Mouse (Mus musculus) monocyte, adult 5-6 weeks (primary cell): Measurements from ENCODE around the gene Dhrs7c. TPM values are rescaled to one million over a fixed set of nuclear protein-coding genes. Genes with fewer than 3 reads are reported as not detected.

Experiments used
- ATAC-seq: fragments of 153-309, 156-312 bp; replicated peaks from 2 replicates; pipeline ENCODE4 v1.8.0; 2017; ENCODE audit warnings: mild to moderate bottlenecking; ENCODE audit not compliant: low TSS enrichment, insufficient number of reproducible peaks, severe bottlenecking, poor library complexity, low FRiP score
- total RNA-seq: library from RNA; stranded (forward); fragments of 200-1000, 200-491, 200-594 nt; gene quantifications from 3 replicates; pipeline ENCODE4 v1.2.3, GENCODE M21; 2017

The Dhrs7c gene
- total RNA-seq, 1 experiment from 2014 or later = not detected

- no peak for ATAC-seq
These were observed 33.8 kb downstream of the Dhrs7c start for GRCm38 (mm10) chr11:67831820-67832219.

GRCm38 (mm10) chr11:67835408-67836078, 37.6 kb downstream of the Dhrs7c start:
- ATAC-seq = no peak

GRCm38 (mm10) chr11:67839810-67840209, 41.8 kb downstream of the Dhrs7c start:
- ATAC-seq = no peak

DNA sequence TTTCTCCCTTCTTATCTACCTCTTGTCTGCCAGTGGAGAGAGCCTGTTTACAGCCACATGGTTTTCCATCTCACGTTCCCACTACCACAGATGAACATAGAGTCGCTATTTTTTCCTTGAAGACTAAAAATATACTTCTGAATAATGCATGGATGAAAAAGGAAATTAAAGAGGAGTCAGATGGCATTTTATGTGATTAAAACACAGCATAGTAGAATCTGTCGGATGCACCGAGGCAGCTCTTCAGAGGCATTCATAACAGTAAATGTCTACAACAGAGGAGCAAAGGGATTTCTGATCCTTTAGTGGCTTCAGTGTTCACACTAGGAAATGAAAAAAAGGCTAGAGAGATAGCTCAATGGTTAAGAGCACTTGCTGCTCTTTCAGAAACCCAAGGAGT, 47.2 kb downstream of the Dhrs7c start:
- no peak for ATAC-seq

GRCm38 (mm10) chr11:67851770-67852169, 53.8 kb downstream of the Dhrs7c start:
- no peak for ATAC-seq

DNA sequence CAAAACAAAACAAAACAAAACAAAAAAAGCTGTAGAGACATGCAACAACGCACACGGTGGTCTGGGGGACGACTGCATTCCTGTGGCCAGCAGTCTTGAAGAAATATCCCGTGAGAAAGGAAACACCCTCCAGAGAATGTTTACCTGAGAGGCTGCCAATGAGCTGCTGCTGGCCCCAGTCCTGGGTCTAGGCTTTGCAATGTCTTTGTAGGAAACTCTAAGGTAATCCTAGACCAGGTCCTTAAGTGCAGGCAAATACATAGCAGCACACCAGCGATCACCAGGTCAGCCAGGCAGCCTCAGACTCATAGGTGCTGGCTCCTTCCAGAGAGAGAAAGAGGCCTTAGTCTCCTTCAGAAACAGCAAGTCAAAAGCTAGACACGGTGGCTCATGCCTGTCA, 56.0 kb downstream of the Dhrs7c start:
- no peak for ATAC-seq

DNA sequence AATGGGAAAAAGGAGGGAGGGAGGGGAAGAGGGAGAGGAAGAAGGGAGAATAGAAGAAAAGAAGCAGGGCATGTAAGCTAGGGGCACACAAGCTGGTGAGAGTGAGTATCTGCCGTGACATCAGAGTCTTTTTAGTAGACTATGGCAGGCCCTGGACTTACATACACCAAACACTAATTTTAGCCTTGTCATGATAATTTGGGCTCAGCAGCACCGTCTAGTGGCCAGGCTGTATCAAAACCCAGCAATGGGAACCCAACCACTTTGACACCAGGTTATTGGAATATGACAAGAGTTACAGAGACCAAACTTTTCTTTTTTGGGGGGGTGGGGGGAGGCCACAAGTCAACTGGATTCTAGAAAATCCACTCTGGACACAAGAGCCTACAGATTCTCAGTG, 57.0 kb downstream of the Dhrs7c start:
- no peak for ATAC-seq

- no peak for ATAC-seq
These were observed 60.5 kb downstream of the Dhrs7c start for GRCm38 (mm10) chr11:67858518-67858917.

DNA sequence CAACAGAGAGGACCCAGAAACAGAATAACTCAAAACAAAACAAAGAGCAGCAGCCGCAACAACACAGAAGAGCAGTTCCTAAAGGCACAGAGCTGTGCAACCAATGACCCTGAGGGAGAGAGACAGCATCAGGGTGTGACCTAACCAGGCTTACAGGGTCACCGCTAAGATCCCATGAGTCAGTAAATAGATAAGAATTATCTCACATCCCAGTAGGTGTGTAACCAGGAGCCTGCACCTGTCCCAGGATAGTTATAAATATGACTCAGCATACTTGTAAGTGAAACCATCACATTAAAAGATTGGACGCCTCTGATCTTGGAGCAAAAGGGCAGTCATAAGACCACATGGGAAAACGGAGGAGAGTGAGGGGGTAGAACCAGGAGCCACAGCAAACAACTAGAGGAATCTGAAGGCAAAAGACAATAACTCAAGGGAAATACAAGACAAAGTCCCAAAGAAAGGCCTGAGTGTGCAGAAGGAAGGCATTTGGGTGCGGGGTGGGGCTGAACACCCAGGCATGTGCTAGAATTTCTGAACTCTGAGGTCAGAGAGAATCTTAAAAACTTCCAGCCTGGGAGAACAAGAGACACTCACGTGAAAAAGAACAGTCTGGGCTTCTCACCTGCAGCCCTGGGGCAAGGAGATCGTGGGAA, 62.9 kb downstream of the Dhrs7c start:
- no peak for ATAC-seq

GRCm38 (mm10) chr11:67861399-67861838, 63.4 kb downstream of the Dhrs7c start:
- ATAC-seq = no peak

DNA sequence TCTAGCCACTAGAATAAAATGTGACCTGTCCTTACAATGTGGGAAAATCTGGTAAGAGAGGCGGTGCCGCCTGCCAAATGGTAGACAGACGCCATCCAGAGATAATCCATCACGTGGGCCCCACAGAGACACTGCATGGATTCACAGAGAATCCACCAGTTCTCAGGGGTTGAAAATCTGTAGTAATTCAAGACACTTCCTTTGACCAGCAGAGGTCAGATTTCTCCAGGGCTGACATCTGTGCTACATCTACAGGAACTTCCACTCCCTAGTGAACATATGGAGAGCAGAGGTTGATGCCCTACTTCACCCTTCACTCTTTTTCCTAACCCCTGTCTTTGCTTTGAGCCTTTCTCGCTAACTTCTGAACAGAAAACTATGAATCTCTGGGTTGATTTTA, 67.1 kb downstream of the Dhrs7c start:
- no peak for ATAC-seq

Other genes starting within 250 kb of the Dhrs7c start
- gene Rcvrn, start 102.9 kb upstream of the Dhrs7c start, total RNA-seq = not detected in 3 replicates
- gene Glp2r, start 27.0 kb upstream of the Dhrs7c start, total RNA-seq = 0.21 TPM in 1 of 3 replicates, not detected in the others
- not detected in 3 replicates for gene Gsg1l2, start 23.6 kb upstream of the Dhrs7c start, total RNA-seq
- gene Usp43, start 124.0 kb downstream of the Dhrs7c start, total RNA-seq = not detected in 3 replicates
- gene Cfap52, start 167.5 kb downstream of the Dhrs7c start, total RNA-seq = not detected in 3 replicates
- 48.7 to 55.2 TPM (median 54.3 TPM) in 3 replicates for gene Stx8, start 168.0 kb downstream of the Dhrs7c start, total RNA-seq